Mouse (Mus musculus) kidney, adult 2 months (tissue): Measurements from ENCODE around the gene Rgmb.

ENCODE experiments used
- CTCF ChIP-seq: fragments of 200-500 bp; conservative IDR thresholded peaks from 2 replicates; pipeline ENCODE4 v1.5.1; 2011; ENCODE audit warnings: low read depth, mild to moderate bottlenecking, control low read depth, low read length, moderate library complexity, mixed read lengths; ENCODE audit not compliant: insufficient read depth, insufficient read length
- POLR2A ChIP-seq: fragments of 200-500 bp; IDR thresholded peaks from one replicate; pipeline ENCODE4 v1.6.1; 2011; ENCODE audit warnings: low read depth, low read length, control low read depth

DNA sequence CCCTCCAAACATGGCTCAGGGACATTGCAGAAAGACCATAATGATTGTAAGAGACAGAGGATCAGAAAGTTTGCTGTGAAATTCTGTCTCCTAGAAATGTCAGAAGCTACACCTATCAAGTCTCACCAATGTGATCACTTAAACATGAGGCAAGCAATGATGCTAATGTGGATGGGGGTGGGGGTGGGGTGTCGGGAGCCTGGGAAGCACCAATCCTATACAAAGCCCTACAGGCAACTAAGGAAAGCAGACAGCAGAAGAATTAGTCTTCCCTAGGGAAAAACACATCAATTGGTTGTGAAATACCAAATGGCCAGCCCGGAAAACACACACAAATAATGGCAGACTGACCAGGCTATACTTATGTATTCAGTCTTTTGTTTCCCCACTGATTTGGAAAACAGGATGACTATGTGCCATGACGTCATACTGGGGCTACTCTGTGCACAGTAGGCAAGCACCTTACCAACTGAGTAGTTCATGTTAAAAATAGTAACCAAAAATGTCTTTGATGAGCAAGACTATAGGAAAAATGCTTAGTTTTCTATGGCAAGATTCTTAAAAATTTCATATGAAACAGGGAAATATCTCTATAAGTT lies 31.5 kb downstream of the Rgmb start:
- TF ChIP-seq CTCF (no peak), POLR2A (no peak)
